Mouse (Mus musculus) R1 (cell line): ENCODE data around the gene Ptk6.

Source experiments
- DNase-seq: peaks from one replicate; pipeline ENCODE4 v3.0.0-alpha.2; 2018; ENCODE audit warnings: low read depth, low spot score

Ptk6 gene

DNA sequence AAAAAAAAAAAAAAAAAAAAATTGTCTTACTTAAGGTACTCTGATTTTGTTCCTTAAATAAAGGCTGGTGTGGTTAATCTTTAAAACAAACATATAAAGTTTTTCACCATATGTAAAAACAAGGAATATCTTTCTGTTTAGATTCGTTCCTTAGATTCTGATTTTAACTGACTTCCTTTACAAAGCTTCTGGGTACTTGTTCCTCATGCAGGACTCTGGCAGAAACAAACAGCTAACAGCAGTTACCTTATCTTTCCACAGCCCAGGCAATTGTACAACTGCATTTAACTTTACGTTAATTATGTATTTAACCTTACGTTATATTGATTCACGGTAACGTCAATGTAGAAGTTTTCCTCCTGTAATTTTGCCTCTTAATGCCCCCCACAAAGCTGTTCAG is 36.1 kb downstream of the Ptk6 start:
- DNase-seq: no peak

- DNase-seq: no peak
Measured at GRCm38 (mm10) chr2:181160821-181161220, 41.8 kb downstream of the Ptk6 start.

DNA sequence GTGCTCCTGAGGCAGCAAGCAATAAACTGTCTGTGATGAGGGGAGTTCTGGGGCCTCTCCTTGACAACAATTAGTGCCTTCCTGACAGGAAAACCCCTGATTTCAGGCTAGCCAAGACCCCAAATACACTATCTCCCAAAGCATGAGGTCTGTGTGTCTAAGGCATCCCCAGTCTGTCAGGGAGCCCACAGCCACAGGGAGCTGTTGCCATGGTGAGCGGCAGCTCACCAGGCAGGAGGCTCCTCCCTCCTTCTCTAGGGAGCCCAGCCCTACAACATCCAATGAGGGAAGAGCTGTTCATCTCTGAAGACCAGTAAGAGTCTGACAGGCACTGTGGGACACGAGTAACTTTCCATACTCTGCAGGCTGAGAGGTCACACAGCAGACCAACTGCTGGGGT is 42.8 kb downstream of the Ptk6 start:
- peak; percentile 75 for DNase-seq

- DNase-seq: no peak
Measured at GRCm38 (mm10) chr2:181159091-181159514, 43.5 kb downstream of the Ptk6 start.

DNA sequence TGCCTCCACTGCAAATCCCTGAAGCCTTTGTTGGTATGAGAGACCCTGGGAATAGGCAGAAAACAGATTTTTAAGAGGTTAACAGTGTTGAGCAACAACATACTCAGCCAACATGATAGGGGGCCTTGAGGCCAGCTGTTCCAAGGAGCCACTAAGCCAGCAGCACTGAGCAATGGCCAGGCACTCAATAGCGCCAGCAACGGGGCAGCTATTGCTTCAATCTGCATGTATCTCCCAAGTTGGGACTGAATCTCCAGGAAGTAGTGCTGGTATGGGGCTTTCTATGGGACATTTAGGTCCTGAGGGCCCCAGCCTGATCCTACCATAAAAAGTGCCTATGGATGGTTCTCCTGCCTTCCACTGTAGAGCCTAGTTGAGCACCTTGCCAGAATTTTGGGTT is 44.1 kb downstream of the Ptk6 start:
- no peak for DNase-seq

DNA sequence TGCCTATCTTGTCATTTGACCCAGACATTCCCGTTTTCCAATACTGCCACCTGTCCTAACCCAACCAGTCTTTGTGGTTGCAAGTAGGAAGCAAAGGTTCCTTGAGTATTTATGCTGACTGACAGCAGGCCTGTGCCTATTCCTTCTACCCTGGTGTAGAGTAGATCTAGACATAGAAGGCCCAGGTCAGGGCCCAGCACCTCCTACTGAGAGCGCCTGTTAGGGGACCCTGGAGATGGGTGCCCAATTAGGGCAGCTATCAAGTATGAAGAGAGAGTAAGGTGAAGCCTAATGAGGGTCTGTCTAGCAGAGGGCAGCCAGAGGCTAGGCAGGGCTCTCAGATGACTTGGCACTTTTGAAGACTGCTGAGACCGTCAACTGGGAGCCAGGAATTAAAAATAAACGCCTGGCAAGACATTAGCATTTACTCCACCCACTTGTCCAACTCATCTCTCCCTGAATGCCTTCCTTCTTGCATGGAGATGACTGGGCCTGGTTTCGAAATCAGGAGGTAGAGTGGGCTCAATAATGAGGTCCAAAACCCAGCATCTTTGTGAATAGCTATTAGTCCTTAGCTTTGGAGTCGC is 44.8 kb downstream of the Ptk6 start:
- no peak for DNase-seq

DNA sequence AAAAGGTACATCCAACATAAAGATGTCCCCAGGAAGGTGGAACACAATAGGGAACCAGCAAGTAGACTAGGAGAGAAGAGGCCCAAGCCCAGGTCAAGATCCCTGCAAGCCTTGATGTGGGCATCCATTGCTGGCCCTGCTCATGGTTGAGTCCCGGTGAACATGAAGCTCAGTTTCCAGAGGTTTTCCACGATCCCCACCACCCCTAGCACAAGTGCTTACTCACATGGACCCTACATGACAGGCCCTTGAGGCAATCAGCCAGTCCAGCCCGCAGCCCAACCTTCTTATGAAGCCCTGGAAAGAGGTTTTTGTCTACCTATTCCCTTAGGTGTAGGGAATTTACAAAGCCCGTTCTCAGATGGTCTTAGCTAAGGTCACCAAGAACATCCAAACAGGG is 45.4 kb downstream of the Ptk6 start:
- no peak for DNase-seq

DNA sequence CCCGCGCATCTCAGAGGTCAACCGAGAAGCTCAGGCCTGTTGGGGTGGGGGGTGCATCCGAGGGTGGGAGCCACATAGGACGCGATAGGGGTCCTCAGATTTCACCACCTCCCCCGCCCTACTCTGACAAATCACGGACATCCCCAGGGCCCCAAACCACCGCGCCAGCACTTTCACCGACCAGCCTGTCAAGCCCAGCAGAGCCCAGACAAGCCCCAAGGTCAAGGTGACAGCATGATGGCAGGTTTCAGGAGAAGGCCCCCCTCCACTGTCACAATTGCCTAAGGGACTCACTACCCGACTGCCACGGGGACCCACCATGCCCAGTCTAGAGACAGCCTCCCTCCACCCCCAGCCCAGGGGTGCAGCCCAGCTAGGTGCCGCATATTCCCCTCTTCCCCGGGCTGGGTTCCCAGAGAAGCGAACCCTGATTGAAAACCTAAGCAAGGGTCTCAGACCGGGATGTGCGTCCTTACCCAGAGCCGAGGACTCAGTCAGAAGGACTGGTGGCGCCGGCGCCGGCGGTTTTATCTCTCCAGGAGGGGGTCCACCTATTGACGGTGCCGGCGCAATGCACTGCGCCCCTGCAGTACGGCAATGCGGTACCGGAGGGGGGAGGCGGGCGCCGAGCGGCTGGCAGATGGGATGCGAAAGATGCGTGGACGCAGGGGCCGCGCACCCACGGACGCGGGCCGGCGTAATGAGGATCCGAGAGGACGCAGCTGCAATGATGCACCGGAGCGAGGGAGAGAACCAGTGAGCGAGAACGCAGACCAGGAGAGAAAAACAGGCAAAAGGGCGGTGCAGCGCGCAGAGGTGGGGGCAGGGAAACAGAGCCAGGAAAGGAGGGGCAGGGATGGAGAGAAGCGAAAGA is 46.1 kb downstream of the Ptk6 start, which contains the start of gene Eef1a2:
Eef1a2 (minus strand) TSS at position 767 of the 874 bp plus-strand sequence.
- DNase-seq: peak; percentile 31

GRCm38 (mm10) chr2:181155801-181156200 is 46.8 kb downstream of the Ptk6 start:
- DNase-seq: no peak

DNA sequence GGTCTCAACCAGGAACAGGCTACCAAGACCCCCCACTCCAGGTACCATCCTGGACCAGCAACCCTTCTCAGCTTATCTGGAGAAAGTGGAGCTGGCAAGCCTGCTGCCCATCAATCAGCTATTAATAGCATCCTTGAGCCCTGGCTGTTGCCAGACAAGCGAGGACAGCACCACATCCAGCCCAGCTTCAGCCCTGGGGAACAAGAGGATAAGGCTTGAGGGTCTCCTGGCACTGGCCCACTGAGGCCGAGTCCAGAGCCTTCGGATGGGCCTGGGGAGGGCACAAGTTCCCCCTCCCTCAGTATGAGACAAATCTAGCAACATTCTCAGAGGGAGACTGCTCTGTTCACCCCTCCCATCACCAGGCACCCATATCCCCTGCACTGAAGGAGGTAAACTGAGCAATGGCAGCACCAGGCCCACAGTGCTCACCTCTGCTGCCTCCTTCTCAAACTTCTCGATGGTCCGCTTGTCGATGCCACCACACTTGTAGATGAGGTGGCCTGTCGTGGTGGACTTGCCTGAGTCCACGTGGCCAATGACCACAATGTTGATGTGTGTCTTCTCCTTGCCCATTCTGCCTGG is 47.7 kb downstream of the Ptk6 start:
- DNase-seq: no peak

DNA sequence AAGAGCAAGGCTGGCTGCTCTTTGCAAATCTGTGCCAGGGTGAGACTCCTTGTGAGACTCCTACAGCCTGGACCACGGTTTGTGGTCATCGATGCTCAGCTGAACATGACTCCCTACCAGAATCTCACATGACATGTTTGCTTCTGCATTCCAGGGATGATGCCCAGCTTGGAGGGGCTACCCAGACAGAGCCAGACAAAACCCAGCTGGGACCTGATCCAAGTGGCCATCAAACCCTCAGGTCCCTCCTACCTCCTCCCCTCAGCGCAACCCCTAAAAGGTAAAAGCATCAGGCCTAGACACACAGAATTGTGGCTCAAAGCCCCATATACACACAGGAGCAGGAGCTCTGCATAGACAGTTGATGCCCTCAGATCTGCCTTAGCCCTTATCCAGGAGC is 48.2 kb downstream of the Ptk6 start:
- no peak for DNase-seq

GRCm38 (mm10) chr2:181153837-181154236 is 48.8 kb downstream of the Ptk6 start:
- peak; percentile 60 for DNase-seq

DNA sequence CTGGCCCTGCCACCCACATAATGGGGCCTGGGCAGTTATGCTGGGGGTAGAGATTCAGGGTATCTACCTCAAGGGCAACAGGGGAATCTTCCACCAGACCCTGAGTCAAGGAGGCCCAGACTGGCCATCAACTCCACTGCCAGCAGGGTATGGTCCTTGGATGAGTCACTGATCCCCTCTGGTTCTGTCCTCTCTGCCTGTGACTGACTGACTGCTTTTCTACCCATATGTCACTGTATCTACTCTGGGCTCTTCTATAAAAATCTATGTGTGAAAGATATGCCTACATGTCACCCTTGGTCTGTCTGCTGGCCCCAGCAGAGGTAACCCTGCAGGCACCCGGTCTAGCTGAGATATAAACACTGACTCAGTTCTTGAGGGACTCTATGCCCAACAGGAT is 49.5 kb downstream of the Ptk6 start:
- DNase-seq: no peak

DNA sequence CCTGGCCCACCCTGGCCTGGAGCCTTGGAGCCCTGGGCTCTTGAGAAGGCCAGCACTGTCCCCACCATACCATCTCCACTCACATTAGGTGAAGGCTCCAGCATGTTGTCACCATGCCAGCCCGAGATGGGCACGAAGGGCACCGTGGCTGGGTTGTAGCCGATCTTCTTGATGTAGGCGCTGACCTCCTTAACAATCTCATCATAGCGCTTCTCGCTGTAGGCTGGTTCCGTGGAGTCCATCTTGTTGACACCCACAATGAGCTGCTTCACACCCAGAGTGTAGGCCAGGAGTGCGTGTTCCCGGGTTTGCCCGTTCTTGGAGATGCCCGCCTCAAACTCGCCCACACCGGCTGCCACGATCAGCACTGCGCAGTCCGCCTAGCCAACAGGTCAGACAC is 49.9 kb downstream of the Ptk6 start:
- DNase-seq: no peak

DNA sequence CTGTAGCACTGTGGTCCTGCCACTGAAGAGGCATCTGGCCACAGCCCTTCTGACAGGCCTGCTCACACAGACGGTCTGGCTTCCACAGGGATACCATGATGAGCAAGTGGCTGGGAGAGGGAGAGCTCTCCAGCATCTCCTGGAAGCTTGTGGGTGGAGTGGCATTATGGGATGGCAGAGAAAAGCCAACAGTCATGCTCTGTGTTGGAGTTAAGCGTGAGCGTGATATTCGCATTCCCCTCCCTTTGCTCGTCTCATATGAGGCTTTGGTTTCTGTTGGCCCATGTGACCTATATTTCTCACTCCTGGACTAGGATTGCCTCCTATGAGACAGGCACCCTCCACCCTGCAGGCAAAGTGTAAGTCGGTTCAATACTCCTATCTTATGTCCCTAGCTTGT is 52.3 kb downstream of the Ptk6 start:
- no peak for DNase-seq

GRCm38 (mm10) chr2:181148318-181148955 is 54.2 kb downstream of the Ptk6 start:
- no peak for DNase-seq

DNA sequence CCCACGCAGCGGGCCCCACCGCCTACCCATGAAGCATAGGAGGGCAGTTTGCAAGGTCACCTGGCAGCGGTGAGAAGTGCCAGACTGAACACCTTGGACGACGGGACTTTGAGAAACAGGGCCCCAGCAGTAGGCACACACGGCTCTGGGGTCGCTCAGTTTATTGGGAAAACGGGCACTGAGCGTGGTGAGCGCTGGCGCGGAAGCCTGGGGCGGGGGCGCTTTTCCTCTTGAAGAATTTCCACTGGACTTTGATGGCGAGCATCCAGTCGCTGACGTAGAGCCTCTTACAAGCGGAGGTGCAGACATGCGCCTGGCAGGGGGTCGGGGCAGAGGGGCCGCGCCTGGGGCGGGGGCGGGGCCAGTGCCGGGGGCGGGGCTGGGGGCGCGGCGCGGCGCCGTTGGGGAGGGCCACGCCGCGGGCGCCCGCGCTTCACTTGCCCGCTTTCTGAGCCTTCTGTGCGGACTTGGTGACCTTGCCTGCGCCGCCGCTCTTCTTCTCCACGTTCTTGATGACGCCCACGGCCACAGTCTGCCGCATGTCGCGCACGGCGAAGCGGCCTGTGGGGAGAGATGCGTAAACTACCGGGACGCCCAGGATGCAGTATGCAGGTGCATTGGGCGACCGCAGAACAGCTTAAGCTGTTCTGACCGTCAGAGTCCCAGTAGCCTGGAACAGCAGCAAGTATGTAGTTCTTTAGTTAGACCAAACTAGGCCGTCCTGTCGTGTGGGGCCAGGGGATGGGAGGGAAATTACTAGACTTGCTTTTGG is 54.9 kb downstream of the Ptk6 start:
- DNase-seq: peak; percentile 77

GRCm38 (mm10) chr2:181146976-181147545 is 55.5 kb downstream of the Ptk6 start:
- no peak for DNase-seq

DNA sequence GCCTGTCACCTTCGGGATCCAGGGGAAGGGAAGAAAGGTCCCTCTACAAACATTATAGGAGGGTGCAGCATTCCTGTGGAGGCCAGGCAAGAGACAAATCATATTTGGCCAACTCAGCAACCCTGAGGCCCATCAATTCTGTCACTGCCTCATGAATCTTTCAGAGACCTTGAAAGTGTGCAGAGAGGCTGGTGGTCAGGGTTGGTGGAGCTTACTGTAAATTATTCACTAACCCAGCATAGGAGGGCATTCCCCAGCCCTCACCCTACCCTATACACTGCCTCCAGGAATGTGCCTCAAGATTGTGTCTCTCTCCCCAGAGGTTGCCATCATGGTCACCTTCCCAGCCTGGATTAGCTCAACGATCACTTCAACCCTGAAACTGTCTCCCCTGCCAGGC is 57.9 kb downstream of the Ptk6 start:
- DNase-seq: no peak
